Mouse (Mus musculus) neural tube, embryonic 14.5 days (tissue): ENCODE results near the gene Slc6a6. TPM values are rescaled to one million over a fixed set of nuclear protein-coding genes. Genes with fewer than 3 reads are reported as not detected.

Experiments
- ATAC-seq: fragments of 200-750 bp; cut with Nextera tagmentation; 2 replicates; pipeline ENCODE4 v1.8.0; 2017; ENCODE audit warnings: low read depth, mild to moderate bottlenecking, moderate TSS enrichment, moderate library complexity
- H3K27ac ChIP-seq: fragments of 300-500 bp; sonication (generic); 2 replicates; pipeline ENCODE4 v1.5.1; 2014; ENCODE audit warnings: low read depth, mild to moderate bottlenecking, control low read depth, low read length, moderate library complexity, mixed read lengths
- H3K27me3 ChIP-seq: fragments of 300-500 bp; sonication (generic); 2 replicates; pipeline ENCODE4 v1.6.1; 2014; ENCODE audit warnings: low read length; ENCODE audit not compliant: control insufficient read depth, insufficient read depth
- H3K36me3 ChIP-seq: fragments of 300-500 bp; sonication (generic); 2 replicates; pipeline ENCODE4 v1.6.1; 2014; ENCODE audit warnings: low read length, mixed read lengths; ENCODE audit not compliant: control insufficient read depth, insufficient read depth
- H3K4me1 ChIP-seq: fragments of 300-500 bp; sonication (generic); 2 replicates; pipeline ENCODE4 v1.6.1; 2014; ENCODE audit warnings: low read length; ENCODE audit not compliant: control insufficient read depth, insufficient read depth
- H3K4me2 ChIP-seq: fragments of 300-500 bp; sonication (generic); 2 replicates; pipeline ENCODE4 v1.6.1; 2014; ENCODE audit warnings: mild to moderate bottlenecking, low read depth, low read length, control low read depth
- H3K4me3 ChIP-seq: fragments of 300-500 bp; sonication (generic); 2 replicates; pipeline ENCODE4 v1.5.1; 2014; ENCODE audit warnings: low read depth, low read length, control low read depth, mixed read lengths
- H3K9ac ChIP-seq: fragments of 300-500 bp; sonication (generic); replicated peaks from 2 replicates; pipeline ENCODE4 v1.6.1; 2014; ENCODE audit warnings: low read depth, mild to moderate bottlenecking, control low read depth, low read length, mixed read lengths
- H3K9me3 ChIP-seq: fragments of 300-500 bp; sonication (generic); 2 replicates; pipeline ENCODE4 v1.6.1; 2016; ENCODE audit warnings: low read length; ENCODE audit not compliant: control insufficient read depth
- WGBS: fragments of 180-500 bp; shearing (Covaris S2); extraction: QIAGEN DNeasy Blood & Tissue Kit; methylation state at CpG from one replicate; pipeline ENCODE4 v1.1.7; 2014; 5-methylcytosine and 5-hydroxymethylcytosine counted together
- polyA plus RNA-seq: library from polyadenylated mRNA; unstranded; fragments of >200 nt; fragmentation: Nextera tagmentation; extraction: Ambion mirVana; gene quantifications from 2 replicates; pipeline ENCODE4 v1.2.1, GENCODE M21; 2014

Slc6a6 gene
- polyA plus RNA-seq, 1 experiment from 2014 or later = 100 TPM

DNA sequence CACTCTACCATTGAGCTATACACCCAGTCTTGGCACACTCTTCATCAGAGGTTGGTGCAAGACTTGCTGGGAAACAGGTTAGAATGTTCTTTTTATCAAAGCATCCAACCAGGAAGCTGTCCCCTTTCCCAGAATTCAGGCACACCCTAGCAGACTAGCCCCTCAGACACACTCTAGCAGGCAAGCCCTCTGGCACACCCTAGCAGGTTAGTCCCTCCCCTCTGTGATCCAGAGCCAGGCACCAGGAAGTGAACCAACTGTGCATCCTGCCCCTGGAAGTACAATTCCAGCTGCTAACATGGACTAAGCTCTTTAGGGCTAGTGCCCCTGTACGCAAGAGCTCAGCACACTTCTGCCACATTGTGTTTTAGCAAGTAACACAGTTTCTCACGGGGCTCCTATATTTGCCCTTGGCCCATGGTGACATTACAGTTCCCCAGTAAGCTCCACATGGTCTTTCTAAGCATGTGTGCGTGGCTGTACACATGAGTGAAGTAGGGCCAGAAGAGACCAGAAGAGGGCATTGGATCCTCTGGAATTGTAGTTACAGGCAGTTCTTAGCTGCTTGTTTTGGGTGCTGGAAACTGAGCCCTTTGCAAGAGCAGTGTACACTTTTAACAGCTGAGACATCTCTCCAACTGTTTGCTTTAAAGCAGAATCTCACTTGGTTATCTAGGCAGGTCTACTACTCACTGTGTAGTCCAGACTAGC, 17.7 kb upstream of the Slc6a6 start:
- 91% methylated on average over 3 of the region's 3 CpGs for WGBS
- no peaks in the 10 kb centered on the region for H3K9me3 ChIP-seq
- no peak overlapping the region for H3K4me3 ChIP-seq
- H3K4me1 ChIP-seq = no peaks in the 10 kb centered on the region
- H3K9ac ChIP-seq = no peak overlapping the region
- no peak overlapping the region for H3K27ac ChIP-seq
- H3K4me2 ChIP-seq = no peak overlapping the region
- no peaks in the 10 kb centered on the region for H3K36me3 ChIP-seq
- no peak for ATAC-seq
- H3K27me3 ChIP-seq = no peaks in the 10 kb centered on the region

DNA sequence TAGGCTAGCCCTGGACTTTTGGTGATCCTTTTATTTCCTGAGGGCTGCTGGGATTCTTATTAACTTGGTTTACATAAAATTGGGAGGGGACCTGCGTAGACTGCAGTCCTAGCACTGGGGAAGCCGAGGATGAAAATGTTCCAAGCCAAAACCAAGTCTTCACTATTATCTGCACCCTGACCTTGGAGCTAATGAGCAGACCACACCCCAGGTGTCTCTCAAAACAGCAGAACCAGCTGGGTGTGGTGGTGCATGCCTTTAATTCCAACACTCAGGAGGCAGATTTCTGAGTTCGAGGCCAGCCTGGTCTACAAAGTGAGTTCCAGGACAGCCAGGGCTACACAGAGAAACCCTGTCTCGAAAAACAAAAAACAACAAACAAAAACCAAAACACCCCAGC, 16.7 kb upstream of the Slc6a6 start:
- H3K4me2 ChIP-seq = no peak overlapping the region
- no peak overlapping the region for H3K9ac ChIP-seq
- H3K4me1 ChIP-seq = no peaks in the 10 kb centered on the region
- ATAC-seq = no peak
- H3K27ac ChIP-seq = no peak overlapping the region
- WGBS = 91% methylated on average over 4 of the region's 4 CpGs
- H3K4me3 ChIP-seq = no peak overlapping the region
- no peaks in the 10 kb centered on the region for H3K36me3 ChIP-seq
- no peaks in the 10 kb centered on the region for H3K27me3 ChIP-seq
- no peaks in the 10 kb centered on the region for H3K9me3 ChIP-seq

DNA sequence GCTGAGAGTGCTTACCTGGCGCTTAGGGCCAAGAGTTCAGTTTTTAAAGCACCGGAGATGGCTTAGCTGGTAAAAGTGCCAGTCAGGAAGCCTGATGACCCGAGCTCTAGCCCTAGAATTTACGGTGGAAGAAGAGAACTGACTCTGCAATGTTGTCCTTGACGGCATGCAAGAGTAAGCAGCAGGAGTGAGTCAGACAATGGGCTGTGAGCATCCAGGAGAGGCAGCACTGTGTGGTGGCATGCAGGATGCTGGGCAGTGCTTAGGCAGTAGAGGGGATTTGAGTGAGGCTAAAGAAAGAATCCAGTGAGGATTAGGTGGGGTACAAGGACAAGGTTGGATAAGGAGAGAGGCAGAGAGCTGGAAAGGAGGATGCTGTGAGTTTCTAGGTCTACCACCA, 15.6 kb upstream of the Slc6a6 start:
- no peak overlapping the region for H3K4me2 ChIP-seq
- no peaks in the 10 kb centered on the region for H3K9me3 ChIP-seq
- H3K36me3 ChIP-seq = no peaks in the 10 kb centered on the region
- WGBS = 45% methylated on average over 5 of the region's 5 CpGs
- no peak for ATAC-seq
- no peak overlapping the region for H3K27ac ChIP-seq
- H3K4me1 ChIP-seq = no peaks in the 10 kb centered on the region
- no peak overlapping the region for H3K9ac ChIP-seq
- no peaks in the 10 kb centered on the region for H3K27me3 ChIP-seq
- H3K4me3 ChIP-seq = no peak overlapping the region

DNA sequence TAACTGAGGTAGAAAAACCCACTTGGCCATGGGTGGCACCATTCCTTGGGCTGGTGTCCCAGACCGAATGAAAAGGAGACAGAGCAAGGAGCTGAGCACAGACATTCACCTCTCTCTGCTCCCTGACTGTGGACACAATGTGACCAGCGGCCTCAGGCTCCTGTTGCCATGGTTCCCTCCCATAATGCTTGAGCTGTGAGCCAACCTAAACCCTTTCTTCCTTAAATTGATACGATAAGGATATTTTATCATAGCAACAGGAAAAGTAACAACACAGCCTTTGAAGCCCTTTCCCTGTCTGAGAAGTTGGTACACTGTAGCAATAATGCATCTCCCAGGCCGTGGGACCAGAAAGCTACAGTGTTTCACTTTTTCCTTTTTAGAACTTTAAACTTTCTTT, 14.6 kb upstream of the Slc6a6 start:
- ATAC-seq = no peak
- Histone ChIP-seq H3K4me3 (no peak overlapping the region), H3K36me3 (no peaks in the 10 kb centered on the region), H3K4me2 (no peak overlapping the region), H3K9ac (no peak overlapping the region), H3K27me3 (no peaks in the 10 kb centered on the region), H3K9me3 (no peaks in the 10 kb centered on the region), H3K4me1 (no peaks in the 10 kb centered on the region), H3K27ac (no peak overlapping the region)
- 46% methylated on average over 4 of the region's 4 CpGs for WGBS

DNA sequence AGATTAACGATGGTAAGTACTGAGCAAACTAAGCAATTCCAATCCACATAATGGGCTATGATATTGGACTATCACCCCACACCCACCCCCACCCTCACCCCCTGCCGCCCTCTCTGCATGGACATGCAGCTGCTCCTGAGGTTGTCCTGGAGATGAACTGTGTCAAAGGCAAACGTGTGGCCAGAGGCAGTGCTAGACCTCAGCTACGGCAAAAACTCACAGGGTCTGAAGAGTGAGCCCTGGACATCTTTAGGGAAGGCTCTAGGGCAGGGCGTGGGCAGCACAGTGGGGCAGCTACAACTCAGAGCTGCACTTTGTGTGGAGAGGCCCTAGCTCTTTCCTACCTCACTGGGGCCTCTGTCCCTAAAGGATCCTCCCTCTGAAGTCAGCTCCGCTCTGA, 13.6 kb upstream of the Slc6a6 start:
- no peak for ATAC-seq
- no peak overlapping the region for H3K27ac ChIP-seq

DNA sequence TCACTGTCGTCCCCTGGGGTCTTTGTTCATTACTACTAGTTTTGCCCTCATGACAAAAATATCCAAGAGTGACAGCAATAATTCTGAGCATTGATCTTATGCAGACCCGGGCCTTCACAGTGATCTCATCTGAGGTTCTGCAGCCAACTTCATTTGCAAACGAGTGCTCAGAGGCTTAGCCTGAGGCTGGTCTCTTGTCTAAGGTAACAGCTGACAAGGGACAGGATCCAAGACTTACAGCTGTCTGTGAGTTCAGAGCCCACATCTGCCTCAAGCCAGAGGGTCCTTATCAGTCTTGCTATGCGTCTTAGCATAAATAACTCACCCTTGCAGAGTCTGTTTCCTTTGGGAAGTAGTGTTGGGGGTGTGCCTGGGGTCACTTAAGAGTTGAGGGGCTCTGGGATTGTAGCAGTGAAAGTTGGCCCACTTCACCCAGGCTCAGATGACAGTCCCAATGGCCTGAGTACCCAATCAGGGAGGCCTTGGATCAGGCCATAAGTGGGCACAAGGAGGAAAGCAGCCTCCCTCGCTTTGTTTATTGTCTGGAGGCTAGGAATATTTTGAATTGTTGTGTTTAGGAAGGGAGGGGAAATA, 9.0 kb upstream of the Slc6a6 start:
- no peak overlapping the region for H3K27ac ChIP-seq
- H3K36me3 ChIP-seq = no peaks in the 10 kb centered on the region
- no peak for ATAC-seq
- no peak overlapping the region for H3K4me2 ChIP-seq
- 61% methylated on average over 5 of the region's 5 CpGs for WGBS
- no peak overlapping the region for H3K9ac ChIP-seq
- H3K4me1 ChIP-seq = 0 out of 2 replicates have a peak, but pooled peaks cover 3% of the 10 kb centered on the region
- H3K9me3 ChIP-seq = no peaks in the 10 kb centered on the region
- H3K27me3 ChIP-seq = no peaks in the 10 kb centered on the region
- no peak overlapping the region for H3K4me3 ChIP-seq

More for the DNA sequence above, 13.6 kb upstream of the Slc6a6 start:
- no peaks in the 10 kb centered on the region for H3K36me3 ChIP-seq
- no peak overlapping the region for H3K4me3 ChIP-seq
- no peaks in the 10 kb centered on the region for H3K4me1 ChIP-seq
- H3K9me3 ChIP-seq = no peaks in the 10 kb centered on the region
- no peaks in the 10 kb centered on the region for H3K27me3 ChIP-seq
- no peak overlapping the region for H3K9ac ChIP-seq
- WGBS = 45% methylated on average over 6 of the region's 6 CpGs
- H3K4me2 ChIP-seq = no peak overlapping the region

DNA sequence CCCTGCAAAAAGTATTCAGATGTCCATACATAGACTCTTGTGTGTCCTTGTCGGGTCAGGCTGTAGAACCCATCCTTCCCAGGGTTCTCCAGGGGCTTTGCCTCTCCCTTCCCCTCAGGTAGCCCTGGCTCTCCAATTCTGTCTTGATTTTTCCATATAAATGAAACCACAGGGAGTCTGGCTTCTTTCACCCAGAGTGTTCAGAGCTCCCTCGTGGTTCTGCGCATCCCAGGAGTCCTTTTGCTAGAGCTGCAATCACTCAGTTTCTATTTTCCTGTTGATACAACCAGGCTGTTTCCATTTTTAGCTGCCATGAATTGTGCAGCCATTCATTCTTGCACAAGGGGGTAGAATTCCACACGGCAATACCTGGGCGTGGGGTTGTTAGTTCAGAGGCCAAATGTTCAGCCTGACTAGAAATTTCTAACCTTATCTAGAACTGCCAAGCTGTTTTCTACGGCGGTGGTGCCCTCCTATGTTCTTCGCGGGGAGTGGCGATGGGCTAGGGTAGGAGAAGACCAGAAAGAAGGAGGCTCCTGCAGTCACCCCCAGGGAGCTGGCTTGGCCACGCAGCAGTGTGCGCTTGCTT, 5.3 kb upstream of the Slc6a6 start:
- H3K4me1 ChIP-seq = 0 out of 2 replicates have a peak, but pooled peaks cover 3% of the 10 kb centered on the region
- H3K27ac ChIP-seq = no peak overlapping the region
- H3K27me3 ChIP-seq = no peaks in the 10 kb centered on the region
- 52% methylated on average over 12 of the region's 12 CpGs for WGBS
- no peaks in the 10 kb centered on the region for H3K36me3 ChIP-seq
- H3K4me2 ChIP-seq = no peak overlapping the region
- H3K9me3 ChIP-seq = no peaks in the 10 kb centered on the region
- no peak for ATAC-seq
- H3K9ac ChIP-seq = no peak overlapping the region
- no peak overlapping the region for H3K4me3 ChIP-seq

DNA sequence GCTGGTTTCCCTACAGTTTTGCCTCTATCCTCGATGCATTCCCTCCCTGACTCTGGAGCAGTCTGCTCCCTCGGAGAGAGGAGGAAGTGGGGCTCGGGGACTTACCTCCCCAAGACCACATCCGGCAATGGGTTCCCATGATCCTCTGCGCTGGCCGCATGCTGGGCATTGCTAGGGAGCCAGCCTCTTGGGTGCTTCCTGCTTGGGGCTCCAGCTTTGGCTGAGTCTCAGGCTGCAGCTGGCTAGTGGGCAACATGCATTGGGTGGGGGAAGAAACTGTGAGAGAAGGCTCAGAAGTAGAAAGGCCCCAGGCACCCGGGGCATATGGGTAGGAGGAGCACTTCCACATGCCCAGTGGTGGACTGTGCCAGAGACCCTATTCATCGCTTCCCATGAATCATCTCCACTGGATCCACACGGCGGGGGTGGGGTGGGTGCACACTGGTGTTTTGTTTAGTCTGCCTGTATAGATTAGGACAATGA, 4.7 kb upstream of the Slc6a6 start:
- no peak for ATAC-seq
- Histone ChIP-seq H3K4me3 (no peak overlapping the region), H3K9ac (no peak overlapping the region), H3K27me3 (no peaks in the 10 kb centered on the region), H3K4me1 (0 out of 2 replicates have a peak, but pooled peaks cover 3% of the 10 kb centered on the region), H3K27ac (no peak overlapping the region), H3K36me3 (no peaks in the 10 kb centered on the region), H3K9me3 (no peaks in the 10 kb centered on the region), H3K4me2 (no peak overlapping the region)
- 61% methylated on average over 10 of the region's 10 CpGs for WGBS

DNA sequence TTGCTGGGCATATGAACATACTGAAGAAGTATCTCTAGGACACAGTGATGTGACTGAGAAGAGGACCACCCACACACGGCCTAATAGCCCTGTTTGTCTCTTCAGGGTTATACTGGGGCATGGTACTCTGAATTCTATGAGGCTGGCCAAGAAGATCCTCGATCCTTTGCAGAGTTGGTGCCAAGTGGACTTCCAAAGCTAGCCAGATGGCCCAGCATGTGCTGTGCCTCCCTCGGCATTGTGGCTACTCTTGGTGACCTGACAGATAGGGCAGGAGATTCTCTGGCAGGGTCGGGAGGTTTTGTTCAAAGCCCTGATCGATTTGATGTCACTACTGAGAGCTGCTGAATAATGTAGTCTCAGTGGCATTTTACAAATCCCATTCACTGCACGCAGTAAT, 4.1 kb upstream of the Slc6a6 start:
- H3K4me1 ChIP-seq = peaks cover 3% of the 10 kb centered on the region; the same call in 1 of the 2 replicates
- no peak overlapping the region for H3K4me2 ChIP-seq
- no peaks in the 10 kb centered on the region for H3K9me3 ChIP-seq
- no peak overlapping the region for H3K9ac ChIP-seq
- H3K27ac ChIP-seq = no peak overlapping the region
- 56% methylated on average over 6 of the region's 6 CpGs for WGBS
- H3K36me3 ChIP-seq = no peaks in the 10 kb centered on the region
- ATAC-seq = no peak
- H3K4me3 ChIP-seq = no peak overlapping the region
- H3K27me3 ChIP-seq = no peaks in the 10 kb centered on the region
